Comparison of ENCODE assay signal across 9 mouse cellular contexts in genomic region chr6:37354449-37355179, GRCm38 (mm10). TPM values are rescaled to one million over a fixed set of nuclear protein-coding genes. Genes with fewer than 3 reads are reported as not detected.
A peak's percentile ranks its signal among the peaks of the same experiment; 100 is the strongest.
DNase-seq lines count a peak whose midpoint lies in the region; ATAC-seq and TF ChIP-seq lines count a peak whose summit lies in the region.
"Had no signal": no experiment of that assay in that cellular context is flagged by ENCODE, and none has a peak within 500 bp of the region (broad histone marks: within the 10 kb centered on the region; RNA-seq: fewer than 3 reads in every experiment).

No protein-coding gene starts in this region.

- peak; percentile 76 for ATAC-seq in forebrain, embryonic 16.5 days
- ATAC-seq in hematopoietic stem cell, adult 5-6 weeks (replicated peaks in 1 of 2; ENCODE audit: insufficient read depth in 1 of 2, low FRiP score in 2 of 2, low TSS enrichment in 1 of 2, low read depth in 1 of 2, poor library complexity in 2 of 2, severe bottlenecking in 2 of 2), result peak; percentile 38 to 72; a peak in 2 of 4 replicates
- peak; percentile 83 for ATAC-seq in lung, embryonic 16.5 days (ENCODE audit: low read depth)

- H3K36me3 ChIP-seq in MEL (ENCODE audit: control insufficient read depth in 1 of 2, insufficient read depth in 2 of 2, low read length in 2 of 2), result no peaks in the 10 kb centered on the region
- H3K36me3 ChIP-seq in forebrain, embryonic 16.5 days (ENCODE audit: control insufficient read depth, insufficient read depth), result no peaks in the 10 kb centered on the region
- peaks cover 25% of the 10 kb centered on the region for H3K36me3 ChIP-seq in lung, embryonic 16.5 days (ENCODE audit: control insufficient read depth, insufficient read depth, low read length)

- H3K4me1 ChIP-seq in MEL (ENCODE audit: control insufficient read depth in 1 of 2, insufficient read depth in 2 of 2, low read length in 2 of 2), result no peaks in the 10 kb centered on the region
- H3K4me1 ChIP-seq in forebrain, embryonic 16.5 days (replicated peaks; ENCODE audit: control insufficient read depth, insufficient read depth, low read length), result peaks cover 8% of the 10 kb centered on the region; the same call in 1 of the 2 replicates
- peaks cover 17% of the 10 kb centered on the region for H3K4me1 ChIP-seq in lung, embryonic 16.5 days (replicated peaks; ENCODE audit: control insufficient read depth, insufficient read depth, low read length)

- TF ChIP-seq RAD21 in MEL (IDR thresholded peaks at IDR 0.05; ENCODE audit: low read depth, low read length), result peak; percentile 39

- DNase-seq in MEL (ENCODE audit: low read depth, low spot score), result peak; percentile 8
- DNase-seq in cerebellum, adult 11-12 months, result peak; percentile 20
- peak; percentile 38 for DNase-seq in layer of hippocampus, adult 9-11 months
- DNase-seq in ovary, postnatal 14 days (ENCODE audit: low spot score), result peak; percentile 67
- DNase-seq in thymus, postnatal 36 days, result peak; percentile 43 to 53

- H3K4me2 ChIP-seq in forebrain, embryonic 16.5 days (ENCODE audit: low read length), result peak overlapping the region; percentile 36
- peak overlapping the region; percentile 43 for H3K4me2 ChIP-seq in lung, embryonic 16.5 days (ENCODE audit: low read depth, low read length)

- no peaks in the 10 kb centered on the region; a peak in 1 of 4 replicates for H3K27me3 ChIP-seq in MEL (ENCODE audit: control insufficient read depth in 1 of 2, insufficient read depth in 2 of 2, low read length in 2 of 2)
- H3K27me3 ChIP-seq in forebrain, embryonic 16.5 days (replicated peaks; ENCODE audit: control insufficient read depth, insufficient read depth, low read length), result no peaks in the 10 kb centered on the region
- no peaks in the 10 kb centered on the region for H3K27me3 ChIP-seq in lung, embryonic 16.5 days (ENCODE audit: control insufficient read depth, insufficient read depth, low read depth, low read length)
- H3K27me3 ChIP-seq: megakaryocyte, embryonic 14.5 days had no signal

- H3K9me3 ChIP-seq in MEL (replicated peaks; ENCODE audit: insufficient read depth, low read length), result no peaks in the 10 kb centered on the region
- H3K9me3 ChIP-seq in forebrain, embryonic 16.5 days (ENCODE audit: control insufficient read depth, low read length), result no peaks in the 10 kb centered on the region
- no peaks in the 10 kb centered on the region for H3K9me3 ChIP-seq in lung, embryonic 16.5 days (ENCODE audit: control insufficient read depth, low read length)
- H3K9me3 ChIP-seq: megakaryocyte, embryonic 14.5 days had no signal

- no peaks in the 10 kb centered on the region for H3K79me2 ChIP-seq in MEL (ENCODE audit: control insufficient read depth, insufficient read depth, low read length, poor library complexity)

- TF ChIP-seq CTCF in MEL (IDR thresholded peaks at IDR 0.05 in 2 of 3, conservative IDR thresholded peaks at IDR 0.05 in 1 of 3; ENCODE audit: control insufficient read depth in 1 of 3, insufficient read depth in 1 of 3, low read depth in 2 of 3, low read length in 3 of 3, poor library complexity in 1 of 3, severe bottlenecking in 1 of 3), result peak; percentile 42 to 62 (median 46)

- no peak for TF ChIP-seq POLR2A in MEL (IDR thresholded peaks at IDR 0.05; ENCODE audit: control insufficient read depth in 1 of 2, insufficient read depth in 1 of 2, low read depth in 1 of 2, low read length in 2 of 2, poor library complexity in 1 of 2)

- TF ChIP-seq EP300 in MEL (IDR thresholded peaks at IDR 0.05; ENCODE audit: low read depth in 1 of 2, low read length in 2 of 2), result no peak

- H3K4me3 ChIP-seq in MEL (ENCODE audit: control insufficient read depth in 1 of 2, insufficient read depth in 1 of 2, low read depth in 2 of 2, low read length in 2 of 2), result no peak overlapping the region
- H3K4me3 ChIP-seq in forebrain, embryonic 16.5 days (replicated peaks; ENCODE audit: low read length), result no peak overlapping the region
- peak overlapping the region; percentile 20; the same call in 1 of the 2 replicates for H3K4me3 ChIP-seq in lung, embryonic 16.5 days (ENCODE audit: low read length)
- H3K4me3 ChIP-seq: megakaryocyte, embryonic 14.5 days had no signal

- H3K27ac ChIP-seq in MEL (ENCODE audit: control insufficient read depth, low read depth, low read length), result no peak overlapping the region
- H3K27ac ChIP-seq in forebrain, embryonic 16.5 days (ENCODE audit: low read length), result no peak overlapping the region
- peak overlapping the region; percentile 96 for H3K27ac ChIP-seq in lung, embryonic 16.5 days (ENCODE audit: low read length)

- H3K9ac ChIP-seq in MEL (ENCODE audit: control insufficient read depth, low read depth, low read length, poor library complexity, severe bottlenecking), result no peak overlapping the region
- no peak overlapping the region for H3K9ac ChIP-seq in forebrain, embryonic 16.5 days (replicated peaks; ENCODE audit: low read depth, low read length)
- peak overlapping the region; percentile 52 for H3K9ac ChIP-seq in lung, embryonic 16.5 days (ENCODE audit: low read length)

- WGBS in forebrain, embryonic 16.5 days, result 30% methylated on average over 17 of the region's 17 CpGs
- 3% methylated on average over 17 of the region's 17 CpGs for WGBS in lung, embryonic 16.5 days

TF ChIP-seq in MEL, 35 proteins besides CTCF, POLR2A, EP300 and RAD21:
- TF ChIP-seq MYB (IDR thresholded peaks at IDR 0.05; ENCODE audit: low read depth, low read length) (no peak), SMC3 (IDR thresholded peaks at IDR 0.05; ENCODE audit: low read depth, low read length) (peak; percentile 15; the same call in 1 of the 2 replicates)

RNA-seq across cellular contexts. Expression of gene Dgki, which starts 54.6 kb away (rescaled TPM):
- not detected in 2 replicates for total RNA-seq in MEL (2012; rRNA removed)
- polyA plus RNA-seq in MEL (2012; ENCODE audit: insufficient read depth in 1 of 2, insufficient read length in 2 of 2, low read depth in 1 of 2, low replicate concordance in 2 of 2, missing spikeins in 1 of 2), result not detected
- polyA plus RNA-seq in forebrain, embryonic 16.5 days (2015; fragmentation: Nextera tagmentation; extraction: Ambion mirVana), result 9.6 and 10.5 TPM in 2 replicates
- 0.40 and 1.3 TPM in 2 replicates for total RNA-seq in hematopoietic stem cell, adult 5-6 weeks (2017)
- 0.58 and 0.67 TPM in 2 replicates for polyA plus RNA-seq in lung, embryonic 16.5 days (2015; fragmentation: Nextera tagmentation; extraction: Ambion mirVana)

Comparison
In these comparisons a context has a peak if more than half of its experiments do, and no peak if none do; other contexts are left out.
1. DNase-seq: peak in every context shown above with its lines; median percentile 67 in ovary, postnatal 14 days; 48 in thymus, postnatal 36 days; 38 in layer of hippocampus, adult 9-11 months; 20 in cerebellum, adult 11-12 months; 8 in MEL.